Mouse (Mus musculus) spleen, adult 2 months (tissue): ENCODE measurements around the gene Defb48.

Experiments
- CTCF ChIP-seq: fragments of 200-500 bp; IDR thresholded peaks from 2 replicates; pipeline ENCODE4 v1.5.1; 2011; ENCODE audit warnings: mild to moderate bottlenecking, inconsistent platforms; ENCODE audit not compliant: insufficient read depth, insufficient read length, insufficient replicate concordance; ENCODE audit errors: extremely low read depth
- POLR2A ChIP-seq: fragments of 200-500 bp; IDR thresholded peaks from 2 replicates; pipeline ENCODE4 v1.6.1; 2011; ENCODE audit warnings: low read depth, low read length, inconsistent platforms

DNA sequence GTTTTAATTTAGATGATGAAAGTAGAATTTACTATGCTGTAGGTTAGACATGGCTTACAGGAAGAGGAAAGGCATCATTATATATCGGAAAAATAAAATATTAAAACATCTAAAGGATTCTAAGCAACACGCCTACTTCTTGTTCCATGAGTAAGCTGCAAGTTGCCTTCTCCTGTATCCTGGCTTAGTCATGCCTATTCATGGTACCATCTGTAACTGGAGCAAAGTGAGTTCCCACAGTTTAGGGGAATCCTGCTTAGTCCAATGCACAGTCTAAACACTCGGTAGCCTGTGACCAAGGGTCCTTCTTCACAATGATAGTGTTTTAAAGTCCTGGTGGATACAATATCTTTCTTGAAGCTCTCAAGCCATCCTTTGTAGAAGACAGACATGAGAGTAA lies 37.5 kb downstream of the Defb48 start:
- TF ChIP-seq POLR2A (no peak), CTCF (no peak)
